Mouse (Mus musculus): ENCODE measurements around the gene Fxn. TPM values are rescaled to one million over a fixed set of nuclear protein-coding genes. Genes with fewer than 3 reads are reported as not detected.

The Fxn gene
- polyA plus RNA-seq, 1 experiment from 2014 or later: 34.2 TPM

DNA sequence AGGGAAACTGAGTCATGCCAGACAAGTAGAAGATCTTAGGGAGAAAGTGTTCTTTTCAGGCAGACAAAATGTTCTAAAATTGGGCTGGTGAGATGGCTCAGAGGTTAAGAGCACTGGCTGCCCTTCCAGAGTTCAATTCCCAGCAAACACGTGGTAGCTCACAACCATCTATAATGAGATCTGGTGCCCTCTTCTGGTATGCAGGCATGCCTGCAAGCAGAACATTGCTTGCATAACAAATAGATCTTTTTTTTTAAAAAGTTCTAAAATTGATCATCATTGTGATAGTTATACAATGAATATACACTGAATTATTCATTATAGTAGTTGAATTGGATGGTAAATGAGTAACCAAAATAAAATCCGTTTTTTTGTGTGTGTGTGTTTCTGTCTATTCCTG is 62.1 kb downstream of the Fxn start:
- ATAC-seq (no peak), DNase-seq (no peak)
- Histone ChIP-seq H3K27ac (ENCODE audit: low read depth) (no peak overlapping the region), H3K36me3 (replicated peaks; ENCODE audit: insufficient read depth, low read length) (no peaks in the 10 kb centered on the region), H3K4me2 (ENCODE audit: low read depth, low read length) (no peak overlapping the region), H3K4me1 (ENCODE audit: insufficient read depth) (peaks cover 1% of the 10 kb centered on the region; the same call in 1 of the 2 replicates), H3K9me3 (ENCODE audit: low read length) (no peaks in the 10 kb centered on the region), H3K9ac (replicated peaks) (no peak overlapping the region), H3K27me3 (ENCODE audit: insufficient read depth, low read length) (no peaks in the 10 kb centered on the region), H3K4me3 (ENCODE audit: low read depth, low read length) (no peak overlapping the region)
- WGBS (ENCODE audit: insufficient replicate concordance): 31% methylated on average over 2 of the region's 2 CpGs
- no peak for TF ChIP-seq EP300 (IDR thresholded peaks at IDR 0.05; ENCODE audit: low read depth)
- peak; percentile 55 for TF ChIP-seq CTCF (IDR thresholded peaks at IDR 0.05; ENCODE audit: low read depth)

DNA sequence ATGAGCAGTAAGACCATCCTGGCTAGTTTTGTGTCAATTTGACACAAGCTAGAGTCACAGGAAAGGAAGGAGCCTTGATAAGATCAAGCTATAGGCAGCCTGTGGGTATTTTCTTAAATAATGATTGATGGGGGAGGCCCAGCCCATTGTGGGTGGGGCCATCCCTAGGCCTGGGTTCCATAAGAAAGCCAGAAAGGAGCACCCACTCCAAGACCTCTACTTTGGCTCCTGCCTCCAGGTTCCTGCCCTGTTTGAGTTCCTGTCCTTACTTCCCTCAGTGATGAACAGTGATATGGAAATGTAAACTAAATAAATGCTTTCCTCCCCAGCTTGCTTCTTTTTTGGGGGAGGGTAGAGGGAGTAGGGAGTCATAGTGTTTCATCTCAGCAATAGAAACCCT is 62.6 kb downstream of the Fxn start:
- no peak overlapping the region for H3K4me2 ChIP-seq (ENCODE audit: low read depth, low read length)
- no peaks in the 10 kb centered on the region for H3K36me3 ChIP-seq (replicated peaks; ENCODE audit: insufficient read depth, low read length)
- ATAC-seq (no peak), DNase-seq (no peak)
- H3K4me1 ChIP-seq (ENCODE audit: insufficient read depth): no peaks in the 10 kb centered on the region
- H3K4me3 ChIP-seq (ENCODE audit: low read depth, low read length): no peak overlapping the region
- no peaks in the 10 kb centered on the region for H3K9me3 ChIP-seq (ENCODE audit: low read length)
- TF ChIP-seq EP300 (IDR thresholded peaks at IDR 0.05; ENCODE audit: low read depth) (no peak), CTCF (IDR thresholded peaks at IDR 0.05; ENCODE audit: low read depth) (no peak)
- H3K27ac ChIP-seq (ENCODE audit: low read depth): no peak overlapping the region
- no peaks in the 10 kb centered on the region for H3K27me3 ChIP-seq (ENCODE audit: insufficient read depth, low read length)
- no peak overlapping the region for H3K9ac ChIP-seq (replicated peaks)

DNA sequence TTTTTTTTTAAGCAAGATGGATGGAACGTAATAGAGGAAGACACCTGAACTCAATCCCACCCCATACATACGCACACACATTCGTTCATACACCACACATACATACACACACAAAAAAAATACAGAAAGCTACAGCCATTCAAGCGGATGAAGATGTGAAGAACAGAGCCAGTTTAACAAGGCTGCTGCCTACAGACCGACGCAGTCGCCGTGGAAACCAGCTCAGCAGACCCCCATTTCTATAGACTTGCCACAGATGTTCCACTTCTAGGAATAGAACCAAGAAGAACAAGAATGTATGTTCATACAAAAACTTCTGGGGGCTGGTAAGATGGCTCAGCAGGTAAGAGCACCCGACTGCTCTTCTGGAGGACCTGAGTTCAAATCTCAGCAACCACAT is 63.6 kb downstream of the Fxn start:
- DNase-seq (no peak), ATAC-seq (no peak)
- 88% methylated on average over 9 of the region's 9 CpGs for WGBS (ENCODE audit: insufficient replicate concordance)
- no peak overlapping the region for H3K27ac ChIP-seq (ENCODE audit: low read depth)
- no peaks in the 10 kb centered on the region for H3K4me1 ChIP-seq (ENCODE audit: insufficient read depth)
- TF ChIP-seq CTCF (IDR thresholded peaks at IDR 0.05; ENCODE audit: low read depth) (no peak), EP300 (IDR thresholded peaks at IDR 0.05; ENCODE audit: low read depth) (no peak)
- H3K27me3 ChIP-seq (ENCODE audit: insufficient read depth, low read length): no peaks in the 10 kb centered on the region
- H3K4me3 ChIP-seq (ENCODE audit: low read depth, low read length): no peak overlapping the region
- no peaks in the 10 kb centered on the region for H3K36me3 ChIP-seq (replicated peaks; ENCODE audit: insufficient read depth, low read length)
- no peaks in the 10 kb centered on the region for H3K9me3 ChIP-seq (ENCODE audit: low read length)
- no peak overlapping the region for H3K9ac ChIP-seq (replicated peaks)
- H3K4me2 ChIP-seq (ENCODE audit: low read depth, low read length): no peak overlapping the region

DNA sequence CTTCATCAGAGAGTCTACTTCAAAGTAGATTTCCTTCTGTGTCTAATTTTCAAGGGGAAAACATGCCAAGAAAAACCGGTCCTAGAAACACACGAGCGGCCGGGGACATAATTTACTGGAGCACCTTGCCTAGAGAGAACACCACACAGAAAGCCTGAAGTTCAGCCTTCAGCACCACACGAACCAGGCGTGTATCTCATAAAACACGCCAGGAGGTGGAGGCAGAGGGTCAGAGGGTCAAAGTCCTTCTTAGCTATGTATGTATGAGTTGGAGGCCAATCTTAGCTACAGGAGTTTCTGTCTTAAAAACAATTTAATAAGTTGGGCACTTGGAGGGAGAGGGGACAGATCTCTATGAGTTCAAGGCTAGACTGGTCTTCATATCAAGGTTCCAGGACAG is 65.5 kb downstream of the Fxn start:
- no peak overlapping the region for H3K9ac ChIP-seq (replicated peaks)
- H3K27me3 ChIP-seq (ENCODE audit: insufficient read depth, low read length): no peaks in the 10 kb centered on the region
- H3K36me3 ChIP-seq (replicated peaks; ENCODE audit: insufficient read depth, low read length): no peaks in the 10 kb centered on the region
- no peaks in the 10 kb centered on the region for H3K9me3 ChIP-seq (ENCODE audit: low read length)
- H3K4me1 ChIP-seq (ENCODE audit: insufficient read depth): peaks cover 6% of the 10 kb centered on the region; the same call in 1 of the 2 replicates
- DNase-seq (peak; percentile 16), ATAC-seq (no peak)
- H3K27ac ChIP-seq (ENCODE audit: low read depth): no peak overlapping the region
- H3K4me3 ChIP-seq (ENCODE audit: low read depth, low read length): no peak overlapping the region
- WGBS (ENCODE audit: insufficient replicate concordance): 81% methylated on average over 7 of the region's 7 CpGs
- no peak overlapping the region for H3K4me2 ChIP-seq (ENCODE audit: low read depth, low read length)
- TF ChIP-seq EP300 (IDR thresholded peaks at IDR 0.05; ENCODE audit: low read depth) (no peak), CTCF (IDR thresholded peaks at IDR 0.05; ENCODE audit: low read depth) (peak; percentile 32; the same call in 1 of the 2 replicates)

DNA sequence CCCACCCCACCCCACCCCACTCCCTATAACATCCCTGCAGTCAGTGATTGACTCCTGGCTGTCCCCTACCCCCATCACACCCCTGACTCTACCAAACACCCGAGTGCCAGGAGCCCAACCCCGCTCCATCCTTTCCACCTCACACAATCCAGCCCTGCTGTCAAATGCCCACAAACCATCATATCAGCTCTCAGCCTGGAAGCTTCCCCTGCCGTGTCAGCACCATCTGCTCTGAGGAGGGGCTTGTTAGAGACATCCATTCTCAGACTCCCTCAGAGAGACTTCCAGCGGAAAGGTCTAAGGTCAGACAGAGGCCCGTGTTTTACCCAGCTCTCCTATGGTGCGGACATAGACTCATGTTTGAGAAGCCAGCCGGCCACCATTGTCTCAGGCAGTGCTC is 67.1 kb downstream of the Fxn start:
- DNase-seq (no peak), ATAC-seq (no peak)
- Histone ChIP-seq H3K9ac (replicated peaks) (no peak overlapping the region), H3K4me1 (ENCODE audit: insufficient read depth) (peaks cover 6% of the 10 kb centered on the region; the same call in 1 of the 2 replicates), H3K9me3 (ENCODE audit: low read length) (no peaks in the 10 kb centered on the region), H3K36me3 (replicated peaks; ENCODE audit: insufficient read depth, low read length) (no peaks in the 10 kb centered on the region), H3K4me3 (ENCODE audit: low read depth, low read length) (no peak overlapping the region), H3K4me2 (ENCODE audit: low read depth, low read length) (no peak overlapping the region), H3K27me3 (ENCODE audit: insufficient read depth, low read length) (no peaks in the 10 kb centered on the region), H3K27ac (ENCODE audit: low read depth) (no peak overlapping the region)
- no peak for TF ChIP-seq CTCF (IDR thresholded peaks at IDR 0.05; ENCODE audit: low read depth)
- TF ChIP-seq EP300 (IDR thresholded peaks at IDR 0.05; ENCODE audit: low read depth): no peak
- whole genome bisulfite sequencing (ENCODE audit: insufficient replicate concordance): 53% methylated on average over 7 of the region's 7 CpGs

DNA sequence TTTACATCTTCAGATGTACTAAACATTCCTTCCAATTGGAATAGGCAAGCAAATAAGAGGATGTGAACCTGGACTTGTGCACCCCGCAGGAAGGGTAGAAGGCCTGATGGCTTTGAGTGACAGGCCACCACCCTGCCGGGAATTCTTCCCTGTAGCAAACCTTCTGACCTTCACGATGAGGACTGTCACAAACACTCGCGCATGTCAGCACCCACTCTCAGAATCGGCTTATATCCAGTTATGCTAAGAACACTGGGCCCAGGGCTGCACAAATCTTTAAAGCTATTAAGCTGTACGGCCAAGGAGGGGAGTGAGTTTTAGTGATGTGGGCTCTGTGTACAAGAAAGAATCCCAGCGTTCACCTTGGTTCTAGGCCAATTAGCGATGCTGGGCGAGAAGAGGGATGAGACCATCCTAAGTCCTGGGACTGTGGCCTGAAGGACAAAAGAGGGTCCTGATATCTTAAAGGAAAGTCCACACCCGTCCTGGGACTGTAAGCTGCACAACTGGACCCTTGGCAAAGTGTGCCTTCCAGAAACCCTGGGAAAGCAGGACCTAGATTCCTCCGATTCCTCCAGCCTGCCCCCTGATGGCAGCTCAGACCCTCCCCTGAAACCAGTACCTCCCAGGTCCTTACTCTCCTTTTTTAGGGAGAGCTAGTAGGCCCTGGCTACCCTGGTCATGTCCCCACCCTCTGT is 67.7 kb downstream of the Fxn start:
- H3K4me3 ChIP-seq (ENCODE audit: low read depth, low read length): no peak overlapping the region
- no peak for ATAC-seq
- 77% methylated on average over 12 of the region's 12 CpGs for WGBS (ENCODE audit: insufficient replicate concordance)
- no peak overlapping the region for H3K27ac ChIP-seq (ENCODE audit: low read depth)
- no peak overlapping the region for H3K9ac ChIP-seq (replicated peaks)
- no peaks in the 10 kb centered on the region for H3K27me3 ChIP-seq (ENCODE audit: insufficient read depth, low read length)
- H3K4me1 ChIP-seq (ENCODE audit: insufficient read depth): peaks cover 6% of the 10 kb centered on the region; the same call in 1 of the 2 replicates
- H3K4me2 ChIP-seq (ENCODE audit: low read depth, low read length): no peak overlapping the region
- no peak for DNase-seq
- H3K36me3 ChIP-seq (replicated peaks; ENCODE audit: insufficient read depth, low read length): no peaks in the 10 kb centered on the region
- TF ChIP-seq EP300 (IDR thresholded peaks at IDR 0.05; ENCODE audit: low read depth): no peak
- no peak for TF ChIP-seq CTCF (IDR thresholded peaks at IDR 0.05; ENCODE audit: low read depth)
- no peaks in the 10 kb centered on the region for H3K9me3 ChIP-seq (ENCODE audit: low read length)

Other genes starting within 250 kb of the Fxn start
- 0.11 and 0.27 TPM in 2 replicates for gene Fam189a2, start 249.6 kb downstream of the Fxn start, polyA plus RNA-seq (2015; fragmentation: Nextera tagmentation; extraction: Ambion mirVana)
- 3.5 and 4.1 TPM in 2 replicates for gene Tjp2, start 55.6 kb downstream of the Fxn start, polyA plus RNA-seq (2015; fragmentation: Nextera tagmentation; extraction: Ambion mirVana)
- 28.6 and 30.6 TPM in 2 replicates for gene Fam122a, start 196.8 kb upstream of the Fxn start, polyA plus RNA-seq (2015; fragmentation: Nextera tagmentation; extraction: Ambion mirVana)

All from liver, postnatal 0 days (tissue).